Comparison of ENCODE assay signal across 8 mouse cellular contexts in genomic region chr10:81349961-81350350, GRCm38 (mm10). TPM values are rescaled to one million over a fixed set of nuclear protein-coding genes. Genes with fewer than 3 reads are reported as not detected.
DNase-seq lines count a peak whose midpoint lies in the region; ATAC-seq and TF ChIP-seq lines count a peak whose summit lies in the region.

No protein-coding gene starts in this region.

- peaks cover 12% of the 10 kb centered on the region for H3K27me3 ChIP-seq in erythroblast, embryonic 14.5 days (ENCODE audit: control insufficient read depth)
- H3K27me3 ChIP-seq in spleen, adult 2 months (ENCODE audit: control insufficient read depth, insufficient read depth, low read length): no peaks in the 10 kb centered on the region
- peaks cover 4% of the 10 kb centered on the region for H3K27me3 ChIP-seq in limb, embryonic 14.5 days (ENCODE audit: control insufficient read depth, insufficient read depth, low read length)
- H3K27me3 ChIP-seq in stomach, embryonic 15.5 days (replicated peaks): no peaks in the 10 kb centered on the region

- DNase-seq in spleen, adult 2 months (ENCODE audit: low read depth in 1 of 2, low spot score in 2 of 2): no peak
- DNase-seq in spleen, postnatal 36 days (ENCODE audit: low spot score in 2 of 2): no peak
- DNase-seq in limb, embryonic 14.5 days (ENCODE audit: low spot score): no peak
- DNase-seq in urinary bladder, adult 2 months (ENCODE audit: low spot score): no peak

- H3K9ac ChIP-seq in limb, embryonic 14.5 days (ENCODE audit: low read depth, low read length, severe bottlenecking): peak overlapping the region; percentile 80
- H3K9ac ChIP-seq in stomach, embryonic 15.5 days: peak overlapping the region; percentile 66

- H3K4me3 ChIP-seq in erythroblast, embryonic 14.5 days (replicated peaks): peak overlapping the region; percentile 97
- peak overlapping the region; percentile 87 for H3K4me3 ChIP-seq in spleen, adult 2 months (ENCODE audit: extremely low read depth, insufficient read depth, insufficient read length)
- peak overlapping the region; percentile 78 for H3K4me3 ChIP-seq in limb, embryonic 14.5 days (replicated peaks; ENCODE audit: low read length)
- H3K4me3 ChIP-seq in stomach, embryonic 15.5 days (replicated peaks): peak overlapping the region; percentile 81

- TF ChIP-seq POLR2A in spleen, adult 2 months (IDR thresholded peaks at IDR 0.05; ENCODE audit: low read depth, low read length): no peak
- no peak for TF ChIP-seq POLR2A in limb, embryonic 14.5 days (IDR thresholded peaks at IDR 0.05; ENCODE audit: borderline replicate concordance, extremely low read depth, insufficient read depth, insufficient read length)

- TF ChIP-seq CTCF in spleen, adult 2 months (IDR thresholded peaks at IDR 0.05; ENCODE audit: extremely low read depth, insufficient read depth, insufficient read length, insufficient replicate concordance): no peak

- peak overlapping the region; percentile 93 for H3K4me2 ChIP-seq in limb, embryonic 14.5 days (replicated peaks; ENCODE audit: low read depth, low read length, severe bottlenecking)
- peak overlapping the region; percentile 77 for H3K4me2 ChIP-seq in stomach, embryonic 15.5 days

- H3K4me1 ChIP-seq in erythroblast, embryonic 14.5 days (ENCODE audit: control insufficient read depth): peaks cover 78% of the 10 kb centered on the region
- peaks cover 18% of the 10 kb centered on the region for H3K4me1 ChIP-seq in spleen, adult 2 months (ENCODE audit: control insufficient read depth, insufficient read depth, insufficient read length)
- H3K4me1 ChIP-seq in limb, embryonic 14.5 days (ENCODE audit: control insufficient read depth, insufficient read depth, low read length): peaks cover 20% of the 10 kb centered on the region
- H3K4me1 ChIP-seq in stomach, embryonic 15.5 days: peaks cover 38% of the 10 kb centered on the region

- no peak for ATAC-seq in erythroblast, adult 5-6 weeks (replicated peaks; ENCODE audit: low FRiP score, poor library complexity, severe bottlenecking)
- no peak for ATAC-seq in limb, embryonic 14.5 days (ENCODE audit: low FRiP score, low read depth)
- no peak; the same call in 1 of the 2 replicates for ATAC-seq in stomach, embryonic 15.5 days (ENCODE audit: insufficient read depth, low FRiP score, low read depth)
- no peak for ATAC-seq in megakaryocyte progenitor cell, adult 5-6 weeks (replicated peaks; ENCODE audit: poor library complexity)

- H3K36me3 ChIP-seq in erythroblast, embryonic 14.5 days (ENCODE audit: control insufficient read depth): peaks cover 32% of the 10 kb centered on the region
- H3K36me3 ChIP-seq in spleen, adult 2 months (ENCODE audit: control insufficient read depth, insufficient read depth, low read length): no peaks in the 10 kb centered on the region; the same call in 1 of the 2 replicates
- H3K36me3 ChIP-seq in limb, embryonic 14.5 days (ENCODE audit: control insufficient read depth, insufficient read depth, low read length): peaks cover 21% of the 10 kb centered on the region
- peaks cover 16% of the 10 kb centered on the region for H3K36me3 ChIP-seq in stomach, embryonic 15.5 days

- peak overlapping the region; percentile 30; the same call in 1 of the 2 replicates for H3K27ac ChIP-seq in spleen, adult 2 months (ENCODE audit: insufficient read depth, low read length)
- peak overlapping the region; percentile 70 for H3K27ac ChIP-seq in limb, embryonic 14.5 days (replicated peaks; ENCODE audit: low read depth, low read length)
- peak overlapping the region; percentile 76 for H3K27ac ChIP-seq in stomach, embryonic 15.5 days

- H3K9me3 ChIP-seq in erythroblast, embryonic 14.5 days (ENCODE audit: control insufficient read depth, low read length): no peaks in the 10 kb centered on the region
- H3K9me3 ChIP-seq in limb, embryonic 14.5 days (ENCODE audit: control insufficient read depth, low read length): no peaks in the 10 kb centered on the region
- H3K9me3 ChIP-seq in stomach, embryonic 15.5 days: no peaks in the 10 kb centered on the region

- 2% methylated on average over 29 of the region's 29 CpGs for WGBS in spleen, adult 2 months
- WGBS in limb, embryonic 14.5 days: 1% methylated on average over 24 of the region's 29 CpGs
- under 1% methylated on average over 29 of the region's 29 CpGs for WGBS in stomach, embryonic 15.5 days

RNA-seq across cellular contexts. Expression of gene Hmg20b, which starts 0.3 kb away (rescaled TPM):
- polyA plus RNA-seq in erythroblast, embryonic 14.5 days (2012): 52.7 and 55.8 TPM in 2 replicates
- 9.2 and 14.6 TPM in 2 replicates for total RNA-seq in erythroblast, adult 5-6 weeks (2015; ENCODE audit: low replicate concordance)
- 14.1 and 30.2 TPM in 2 replicates for total RNA-seq in erythroblast, adult 5-6 weeks (2017; ENCODE audit: low replicate concordance)
- 74.8 and 92.9 TPM in 2 replicates for polyA plus RNA-seq in spleen, adult 2 months (2012; rRNA removed)
- 135 and 137 TPM in 2 replicates for polyA plus RNA-seq in limb, embryonic 14.5 days (2012; rRNA removed)
- 92.9 and 104 TPM in 2 replicates for polyA plus RNA-seq in limb, embryonic 14.5 days (2014; fragmentation: Nextera tagmentation; extraction: Ambion mirVana)
- polyA plus RNA-seq in stomach, embryonic 15.5 days (2015; fragmentation: Nextera tagmentation; extraction: Ambion mirVana): 78.8 and 79.1 TPM in 2 replicates
- 24.5 and 29.0 TPM in 2 replicates for total RNA-seq in megakaryocyte progenitor cell, adult 5-6 weeks (2015)
- total RNA-seq in megakaryocyte progenitor cell, adult 5-6 weeks (2017): 22.2 and 32.3 TPM in 2 replicates
- polyA plus RNA-seq in urinary bladder, adult 2 months (2012; rRNA removed): 82.9 and 91.7 TPM in 2 replicates

RNA-seq across cellular contexts. Expression of gene Gipc3, which starts 6.9 kb away (rescaled TPM):
- 0.01 TPM in 1 of 2 replicates, not detected in the other for polyA plus RNA-seq in erythroblast, embryonic 14.5 days (2012)
- not detected in 2 replicates for total RNA-seq in erythroblast, adult 5-6 weeks (2015; ENCODE audit: low replicate concordance)
- total RNA-seq in erythroblast, adult 5-6 weeks (2017; ENCODE audit: low replicate concordance): not detected in 2 replicates
- 1.3 and 1.7 TPM in 2 replicates for polyA plus RNA-seq in spleen, adult 2 months (2012; rRNA removed)
- 0.09 and 0.12 TPM in 2 replicates for polyA plus RNA-seq in limb, embryonic 14.5 days (2012; rRNA removed)
- 0.06 TPM in 2 replicates for polyA plus RNA-seq in limb, embryonic 14.5 days (2014; fragmentation: Nextera tagmentation; extraction: Ambion mirVana)
- 0.04 and 0.12 TPM in 2 replicates for polyA plus RNA-seq in stomach, embryonic 15.5 days (2015; fragmentation: Nextera tagmentation; extraction: Ambion mirVana)
- total RNA-seq in megakaryocyte progenitor cell, adult 5-6 weeks (2015): 0.32 TPM in 1 of 2 replicates, not detected in the other
- total RNA-seq in megakaryocyte progenitor cell, adult 5-6 weeks (2017): 0.17 TPM in 1 of 2 replicates, not detected in the other
- 3.2 and 6.5 TPM in 2 replicates for polyA plus RNA-seq in urinary bladder, adult 2 months (2012; rRNA removed)

RNA-seq across cellular contexts. Expression of gene Mfsd12, which starts 7.3 kb away (rescaled TPM):
- polyA plus RNA-seq in erythroblast, embryonic 14.5 days (2012): 6.7 and 7.2 TPM in 2 replicates
- total RNA-seq in erythroblast, adult 5-6 weeks (2015; ENCODE audit: low replicate concordance): 1.9 and 2.5 TPM in 2 replicates
- total RNA-seq in erythroblast, adult 5-6 weeks (2017; ENCODE audit: low replicate concordance): 8.7 and 10.6 TPM in 2 replicates
- polyA plus RNA-seq in spleen, adult 2 months (2012; rRNA removed): 20.2 and 32.6 TPM in 2 replicates
- 12.0 and 18.5 TPM in 2 replicates for polyA plus RNA-seq in limb, embryonic 14.5 days (2012; rRNA removed)
- polyA plus RNA-seq in limb, embryonic 14.5 days (2014; fragmentation: Nextera tagmentation; extraction: Ambion mirVana): 6.8 and 8.0 TPM in 2 replicates
- 12.8 and 13.6 TPM in 2 replicates for polyA plus RNA-seq in stomach, embryonic 15.5 days (2015; fragmentation: Nextera tagmentation; extraction: Ambion mirVana)
- 6.7 and 7.0 TPM in 2 replicates for total RNA-seq in megakaryocyte progenitor cell, adult 5-6 weeks (2015)
- 12.1 and 12.6 TPM in 2 replicates for total RNA-seq in megakaryocyte progenitor cell, adult 5-6 weeks (2017)
- polyA plus RNA-seq in urinary bladder, adult 2 months (2012; rRNA removed): 12.1 and 12.4 TPM in 2 replicates

RNA-seq across cellular contexts. Expression of gene 4930404N11Rik, which starts 15.7 kb away (rescaled TPM):
- polyA plus RNA-seq in erythroblast, embryonic 14.5 days (2012): 3.2 and 5.6 TPM in 2 replicates
- 15.6 and 27.0 TPM in 2 replicates for total RNA-seq in erythroblast, adult 5-6 weeks (2015; ENCODE audit: low replicate concordance)
- total RNA-seq in erythroblast, adult 5-6 weeks (2017; ENCODE audit: low replicate concordance): 35.7 and 41.5 TPM in 2 replicates
- 7.8 and 11.7 TPM in 2 replicates for polyA plus RNA-seq in spleen, adult 2 months (2012; rRNA removed)
- polyA plus RNA-seq in limb, embryonic 14.5 days (2012; rRNA removed): 0.43 and 0.95 TPM in 2 replicates
- 0.37 and 0.41 TPM in 2 replicates for polyA plus RNA-seq in limb, embryonic 14.5 days (2014; fragmentation: Nextera tagmentation; extraction: Ambion mirVana)
- 1.2 and 1.5 TPM in 2 replicates for polyA plus RNA-seq in stomach, embryonic 15.5 days (2015; fragmentation: Nextera tagmentation; extraction: Ambion mirVana)
- total RNA-seq in megakaryocyte progenitor cell, adult 5-6 weeks (2015): 0.59 and 0.99 TPM in 2 replicates
- 0.92 and 2.2 TPM in 2 replicates for total RNA-seq in megakaryocyte progenitor cell, adult 5-6 weeks (2017)
- 1.9 and 2.1 TPM in 2 replicates for polyA plus RNA-seq in urinary bladder, adult 2 months (2012; rRNA removed)

RNA-seq across cellular contexts. Expression of gene Tbxa2r, which starts 21.4 kb away (rescaled TPM):
- polyA plus RNA-seq in erythroblast, embryonic 14.5 days (2012): 0.04 TPM in 1 of 2 replicates, not detected in the other
- not detected in 2 replicates for total RNA-seq in erythroblast, adult 5-6 weeks (2015; ENCODE audit: low replicate concordance)
- total RNA-seq in erythroblast, adult 5-6 weeks (2017; ENCODE audit: low replicate concordance): not detected in 2 replicates
- 68.1 and 92.5 TPM in 2 replicates for polyA plus RNA-seq in spleen, adult 2 months (2012; rRNA removed)
- 9.2 and 13.7 TPM in 2 replicates for polyA plus RNA-seq in limb, embryonic 14.5 days (2012; rRNA removed)
- 8.5 and 10.8 TPM in 2 replicates for polyA plus RNA-seq in limb, embryonic 14.5 days (2014; fragmentation: Nextera tagmentation; extraction: Ambion mirVana)
- polyA plus RNA-seq in stomach, embryonic 15.5 days (2015; fragmentation: Nextera tagmentation; extraction: Ambion mirVana): 23.5 and 25.3 TPM in 2 replicates
- 0.20 and 0.47 TPM in 2 replicates for total RNA-seq in megakaryocyte progenitor cell, adult 5-6 weeks (2015)
- total RNA-seq in megakaryocyte progenitor cell, adult 5-6 weeks (2017): 0.47 TPM in 1 of 2 replicates, not detected in the other
- polyA plus RNA-seq in urinary bladder, adult 2 months (2012; rRNA removed): 9.3 and 11.6 TPM in 2 replicates
